Mouse (Mus musculus): ENCODE measurements around the gene Sppl3.

DNA sequence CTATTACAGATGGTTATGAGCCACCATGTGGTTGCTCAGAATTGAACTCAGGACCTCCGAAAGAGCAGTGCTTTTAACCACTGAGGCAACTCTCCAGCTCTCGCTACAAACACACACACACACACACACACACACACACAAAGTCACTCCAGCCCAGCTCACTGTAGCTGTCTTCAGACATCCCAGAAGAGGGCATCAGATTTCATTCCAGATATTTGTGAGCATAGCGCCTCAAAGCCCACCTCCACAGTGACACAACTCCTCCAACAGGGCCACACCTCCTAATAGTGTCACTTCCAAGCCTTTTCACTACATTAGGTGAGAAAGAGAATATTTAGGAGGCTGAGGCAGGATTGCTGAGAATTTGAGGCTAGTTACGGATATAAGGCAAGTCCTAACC lies 128.2 kb downstream of the Sppl3 start:
- TF ChIP-seq TCF12 (IDR thresholded peaks at IDR 0.05; ENCODE audit: low read depth, low read length), result no peak
- no peak for TF ChIP-seq CTCF (conservative IDR thresholded peaks at IDR 0.05 in 1 of 2, IDR thresholded peaks at IDR 0.05 in 1 of 2; ENCODE audit: low read depth in 2 of 2, low read length in 2 of 2)
- no peak for TF ChIP-seq MEF2A (IDR thresholded peaks at IDR 0.05; ENCODE audit: borderline replicate concordance, low read depth, low read length)
- TF ChIP-seq EP300 (IDR thresholded peaks at IDR 0.05; ENCODE audit: low read length), result no peak
- no peak for TF ChIP-seq ETS1 (conservative IDR thresholded peaks at IDR 0.05; ENCODE audit: low read depth, low read length)
- TF ChIP-seq POLR2A (IDR thresholded peaks at IDR 0.05; ENCODE audit: low read depth, low read length), result no peak
- no peak for TF ChIP-seq JUN (IDR thresholded peaks at IDR 0.05; ENCODE audit: insufficient read depth, low read depth, low read length)
- no peak for TF ChIP-seq POLR2AphosphoS2 (IDR thresholded peaks at IDR 0.05; ENCODE audit: low read depth, low read length)
- TF ChIP-seq CHD1 (IDR thresholded peaks at IDR 0.05; ENCODE audit: low read depth, low read length), result no peak
- TF ChIP-seq ZNF384 (IDR thresholded peaks at IDR 0.05; ENCODE audit: low read depth, low read length), result no peak
- no peak for TF ChIP-seq ZKSCAN1 (IDR thresholded peaks at IDR 0.05; ENCODE audit: borderline replicate concordance, low read depth, low read length)
- no peak for TF ChIP-seq MYC (IDR thresholded peaks at IDR 0.05; ENCODE audit: low read depth, low read length)
- no peak for TF ChIP-seq MAFK (IDR thresholded peaks at IDR 0.05; ENCODE audit: insufficient replicate concordance, low read length)

All from CH12.LX (cell line).